Comparison of ENCODE assay signal across 9 mouse cellular contexts in genomic region chr12:9052075-9052829, GRCm38 (mm10). TPM values are rescaled to one million over a fixed set of nuclear protein-coding genes. Genes with fewer than 3 reads are reported as not detected.
DNase-seq lines count a peak whose midpoint lies in the region; ATAC-seq and TF ChIP-seq lines count a peak whose summit lies in the region.
"Had no signal": no experiment of that assay in that cellular context is flagged by ENCODE, and none has a peak within 500 bp of the region (broad histone marks: within the 10 kb centered on the region; RNA-seq: fewer than 3 reads in every experiment).

No protein-coding gene starts in this region.

- no peak overlapping the region for H3K9ac ChIP-seq in forebrain, embryonic 12.5 days
- H3K9ac ChIP-seq in liver, embryonic 16.5 days (ENCODE audit: low read depth, low read length) = no peak overlapping the region
- no peak overlapping the region for H3K9ac ChIP-seq in neural tube, embryonic 14.5 days (replicated peaks; ENCODE audit: low read depth, low read length)

- WGBS in forebrain, embryonic 12.5 days = 59% methylated on average over 8 of the region's 8 CpGs
- 46% methylated on average over 8 of the region's 8 CpGs for WGBS in liver, embryonic 16.5 days (ENCODE audit: insufficient replicate concordance)
- 58% methylated on average over 8 of the region's 8 CpGs for WGBS in neural tube, embryonic 14.5 days

- peak; percentile 97; the same call in 1 of the 2 replicates for TF ChIP-seq CTCF in testis, adult 2 months (IDR thresholded peaks at IDR 0.05; ENCODE audit: control insufficient read depth, insufficient read depth, insufficient replicate concordance, low read depth, low read length)

- no peak overlapping the region for H3K4me2 ChIP-seq in forebrain, embryonic 12.5 days
- H3K4me2 ChIP-seq in liver, embryonic 16.5 days (ENCODE audit: low read depth, low read length) = no peak overlapping the region
- H3K4me2 ChIP-seq in neural tube, embryonic 14.5 days (ENCODE audit: low read depth, low read length) = no peak overlapping the region

- H3K27ac ChIP-seq in forebrain, embryonic 12.5 days = no peak overlapping the region
- no peak overlapping the region for H3K27ac ChIP-seq in liver, embryonic 16.5 days (ENCODE audit: low read length)
- no peak overlapping the region for H3K27ac ChIP-seq in neural tube, embryonic 14.5 days (ENCODE audit: low read depth, low read length)
- no peak overlapping the region for H3K27ac ChIP-seq in testis, adult 2 months (ENCODE audit: control insufficient read depth, insufficient read depth, low read depth, low read length)

- H3K36me3 ChIP-seq in forebrain, embryonic 12.5 days (replicated peaks) = no peaks in the 10 kb centered on the region
- no peaks in the 10 kb centered on the region for H3K36me3 ChIP-seq in liver, embryonic 16.5 days (ENCODE audit: control insufficient read depth, insufficient read depth)
- H3K36me3 ChIP-seq in neural tube, embryonic 14.5 days (ENCODE audit: control insufficient read depth, insufficient read depth, low read length) = no peaks in the 10 kb centered on the region
- no peaks in the 10 kb centered on the region for H3K36me3 ChIP-seq in testis, adult 2 months (ENCODE audit: control insufficient read depth, insufficient read depth, low read length)

- peak; percentile 45 for DNase-seq in c-Kit-positive CD71-negative TER-119-negative erythroid progenitor cells, embryonic 14.5 days (ENCODE audit: low read depth)
- DNase-seq in heart, postnatal 10 days = peak; percentile 88 to 90
- DNase-seq in kidney, postnatal 4 days = peak; percentile 87 to 88

- ATAC-seq in CD4-positive, CD25-positive, alpha-beta regulatory T cell, adult 4 months = peak; percentile 90
- peak; percentile 83 for ATAC-seq in forebrain, embryonic 12.5 days (ENCODE audit: low FRiP score)
- peak; percentile 32; the same call in 1 of the 2 replicates for ATAC-seq in liver, embryonic 16.5 days (ENCODE audit: low read depth)
- ATAC-seq in neural tube, embryonic 14.5 days (ENCODE audit: low read depth) = peak; percentile 91

- no peak overlapping the region for H3K4me3 ChIP-seq in forebrain, embryonic 12.5 days (replicated peaks)
- no peak overlapping the region for H3K4me3 ChIP-seq in liver, embryonic 16.5 days (ENCODE audit: low read depth, low read length)
- H3K4me3 ChIP-seq in neural tube, embryonic 14.5 days (ENCODE audit: low read depth, low read length) = no peak overlapping the region
- H3K4me3 ChIP-seq in testis, adult 2 months (ENCODE audit: control insufficient read depth, low read depth, low read length) = no peak overlapping the region
- H3K4me3 ChIP-seq: erythroblast, embryonic 14.5 days had no signal

- H3K27me3 ChIP-seq in forebrain, embryonic 12.5 days = no peaks in the 10 kb centered on the region
- H3K27me3 ChIP-seq in liver, embryonic 16.5 days (ENCODE audit: control insufficient read depth, insufficient read depth, low read depth, low read length) = no peaks in the 10 kb centered on the region
- no peaks in the 10 kb centered on the region for H3K27me3 ChIP-seq in neural tube, embryonic 14.5 days (ENCODE audit: control insufficient read depth, insufficient read depth, low read length)
- H3K27me3 ChIP-seq in testis, adult 2 months (ENCODE audit: control insufficient read depth, insufficient read depth, low read length) = no peaks in the 10 kb centered on the region

- H3K9me3 ChIP-seq in forebrain, embryonic 12.5 days = no peaks in the 10 kb centered on the region
- H3K9me3 ChIP-seq in liver, embryonic 16.5 days (replicated peaks; ENCODE audit: control insufficient read depth, low read length) = no peaks in the 10 kb centered on the region
- H3K9me3 ChIP-seq in neural tube, embryonic 14.5 days (ENCODE audit: control insufficient read depth, low read length) = no peaks in the 10 kb centered on the region

- H3K4me1 ChIP-seq in forebrain, embryonic 12.5 days = no peaks in the 10 kb centered on the region
- no peaks in the 10 kb centered on the region for H3K4me1 ChIP-seq in liver, embryonic 16.5 days (ENCODE audit: control insufficient read depth, low read depth, low read length)
- H3K4me1 ChIP-seq in neural tube, embryonic 14.5 days (ENCODE audit: control insufficient read depth, insufficient read depth, low read length) = no peaks in the 10 kb centered on the region
- peaks cover 9% of the 10 kb centered on the region for H3K4me1 ChIP-seq in testis, adult 2 months (ENCODE audit: control insufficient read depth, insufficient read depth, low read length)

- intact Hi-C loops in heart, postnatal 10 days (cut with DNase I) = loop anchor here (1.0 to 10.0 kb wide), 8 partner anchors 115 to 1535 kb away; partner anchors contain the start of gene Osr1

- no peak for TF ChIP-seq POLR2A in testis, adult 2 months (IDR thresholded peaks at IDR 0.05; ENCODE audit: control insufficient read depth, low read depth, low read length)

RNA-seq across cellular contexts. Expression of gene Ttc32, which starts 22.5 kb away (rescaled TPM):
- 1 to 10 TPM; 5.9 to 8.5 TPM for polyA plus RNA-seq in CD4-positive, CD25-positive, alpha-beta regulatory T cell, adult 4 months (2017; shearing (Covaris generic))
- 19.6 and 20.9 TPM in 2 replicates for polyA plus RNA-seq in forebrain, embryonic 12.5 days (2016; fragmentation: Nextera tagmentation; extraction: Ambion mirVana)
- 10 to 100 TPM; 18.3 to 22.8 TPM for total RNA-seq in heart, postnatal 10 days (2021)
- 13.3 and 14.9 TPM in 2 replicates for polyA plus RNA-seq in liver, embryonic 16.5 days (2015; fragmentation: Nextera tagmentation; extraction: Ambion mirVana)
- 6.9 and 10.0 TPM in 2 replicates for polyA plus RNA-seq in neural tube, embryonic 14.5 days (2014; fragmentation: Nextera tagmentation; extraction: Ambion mirVana)
- polyA plus RNA-seq in testis, adult 2 months (2012; rRNA removed) = 1.6 and 1.9 TPM in 2 replicates

Comparison
In these comparisons a context has a peak if more than half of its experiments do, and no peak if none do; other contexts are left out.
1. ATAC-seq: peak in every context shown above with its lines; median percentile 91 in neural tube, embryonic 14.5 days; 90 in CD4-positive, CD25-positive, alpha-beta regulatory T cell, adult 4 months; 83 in forebrain, embryonic 12.5 days; 32 in liver, embryonic 16.5 days.